Mouse (Mus musculus) brain, embryonic 14.5 days (tissue): Measurements from ENCODE around the gene Slamf9.

ENCODE experiments used
- CTCF ChIP-seq: fragments of 200-500 bp; IDR thresholded peaks from 2 replicates; pipeline ENCODE4 v1.5.1; 2012; ENCODE audit warnings: inconsistent platforms, mild to moderate bottlenecking, moderate library complexity, borderline replicate concordance; ENCODE audit not compliant: insufficient read depth, insufficient read length; ENCODE audit errors: extremely low read depth
- POLR2A ChIP-seq: fragments of 200-500 bp; IDR thresholded peaks from 2 replicates; pipeline ENCODE4 v1.6.1; 2012; ENCODE audit warnings: mild to moderate bottlenecking, inconsistent platforms, borderline replicate concordance; ENCODE audit not compliant: poor library complexity, insufficient read depth, insufficient read length, severe bottlenecking; ENCODE audit errors: extremely low read depth

DNA sequence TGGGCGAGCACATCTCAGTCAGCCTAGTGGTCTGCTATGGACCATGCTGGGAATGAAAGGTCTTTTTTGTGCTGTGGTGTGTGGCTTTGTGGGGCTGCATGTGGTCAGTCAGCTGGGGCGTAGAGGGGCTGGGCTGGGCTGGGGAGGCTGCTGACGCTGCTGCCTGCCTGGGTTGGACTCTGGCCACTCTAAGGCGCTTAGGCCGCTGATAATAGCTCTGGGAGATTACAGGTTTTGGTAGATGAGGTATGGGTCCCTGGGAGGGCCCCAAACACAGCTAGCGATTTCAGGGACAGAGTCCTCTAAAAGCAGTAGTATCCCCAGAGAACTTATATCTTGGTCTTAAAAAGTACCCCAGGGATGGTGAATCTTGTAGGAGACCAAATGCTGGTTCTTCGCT, 13.7 kb downstream of the Slamf9 start:
- TF ChIP-seq POLR2A (no peak), CTCF (no peak)
